Mouse (Mus musculus) cerebellum, postnatal 10 days (tissue): Measurements from ENCODE around the gene Gucy1b2.
A peak's percentile ranks its signal among the peaks of the same experiment; 100 is the strongest.

Source experiments
- DNase-seq, 2 experiments: peaks; one replicate each; pipeline ENCODE4 v3.0.0; 2021; ENCODE audit warnings: mixed read lengths in 2 of 2

The Gucy1b2 gene

DNA sequence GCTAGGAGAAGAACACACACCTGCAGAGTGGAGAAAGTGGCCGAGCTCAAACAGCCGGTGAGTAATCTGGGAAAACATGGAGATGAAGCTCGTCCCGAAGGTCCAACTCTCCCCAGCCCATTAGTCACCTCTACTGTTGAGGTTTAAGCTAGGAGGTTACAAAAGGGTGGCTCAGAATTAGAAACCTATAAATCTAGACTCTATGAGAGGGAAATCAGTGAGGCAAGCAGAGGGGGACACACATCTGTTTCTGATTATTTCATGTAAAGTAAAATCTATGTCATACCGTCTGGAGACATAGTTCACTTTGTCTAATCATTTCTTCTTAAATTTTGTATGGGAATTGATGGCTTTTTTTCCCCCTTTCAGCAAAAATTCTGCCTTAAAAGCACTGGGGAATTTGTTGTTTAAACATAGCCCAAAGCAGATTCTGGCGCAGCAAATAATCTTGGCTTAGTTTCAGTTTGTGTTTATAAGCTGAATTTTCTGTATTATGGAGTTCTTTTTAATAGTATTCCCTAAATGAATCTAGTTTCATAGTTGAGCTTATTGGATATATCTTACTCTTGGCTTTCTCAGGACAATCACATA is 12.2 kb downstream of the Gucy1b2 start:
- no peak for DNase-seq

DNA sequence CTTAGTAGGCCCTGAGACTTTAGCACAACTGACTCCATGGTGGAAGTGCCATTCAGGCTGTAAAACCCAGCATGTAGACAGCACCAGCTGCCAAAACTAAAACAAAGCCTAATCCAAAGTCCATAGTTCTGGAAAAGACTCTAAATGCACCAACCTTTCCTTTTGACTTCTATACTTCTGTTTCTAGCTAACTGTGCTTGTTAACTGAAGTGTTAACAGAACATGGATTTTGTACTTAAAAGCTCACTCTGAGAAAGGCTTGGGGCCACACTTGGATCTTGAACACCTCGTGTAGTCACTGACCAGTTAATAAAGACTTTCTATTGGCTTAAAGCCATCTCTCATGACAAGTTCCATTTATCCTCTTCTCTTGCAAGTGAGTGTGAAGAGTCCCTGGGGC is 13.1 kb downstream of the Gucy1b2 start:
- DNase-seq = no peak

- DNase-seq = no peak
Observed at GRCm38 (mm10) chr14:62440036-62440435, 16.1 kb downstream of the Gucy1b2 start.

DNA sequence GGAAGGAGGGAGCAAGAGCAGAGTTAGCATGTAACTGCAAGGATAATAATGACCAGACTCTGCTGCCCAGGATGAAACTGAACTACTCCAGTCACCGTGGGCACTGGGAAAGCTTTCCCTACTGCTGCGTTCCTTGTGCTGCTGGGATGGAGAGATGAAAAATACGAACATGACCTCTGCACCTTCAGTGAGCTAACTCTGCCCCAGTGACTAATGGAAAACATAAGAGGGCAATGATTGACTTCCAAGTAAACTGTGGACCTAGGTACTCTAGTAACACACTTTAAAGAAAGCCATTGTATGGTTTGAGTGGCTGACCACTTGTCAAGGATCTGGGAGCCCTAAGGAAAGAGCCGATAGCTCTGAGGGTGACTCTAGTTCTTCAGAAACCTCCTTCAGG is 17.9 kb downstream of the Gucy1b2 start:
- no peak for DNase-seq

GRCm38 (mm10) chr14:62437806-62438205 is 18.3 kb downstream of the Gucy1b2 start:
- no peak for DNase-seq

DNA sequence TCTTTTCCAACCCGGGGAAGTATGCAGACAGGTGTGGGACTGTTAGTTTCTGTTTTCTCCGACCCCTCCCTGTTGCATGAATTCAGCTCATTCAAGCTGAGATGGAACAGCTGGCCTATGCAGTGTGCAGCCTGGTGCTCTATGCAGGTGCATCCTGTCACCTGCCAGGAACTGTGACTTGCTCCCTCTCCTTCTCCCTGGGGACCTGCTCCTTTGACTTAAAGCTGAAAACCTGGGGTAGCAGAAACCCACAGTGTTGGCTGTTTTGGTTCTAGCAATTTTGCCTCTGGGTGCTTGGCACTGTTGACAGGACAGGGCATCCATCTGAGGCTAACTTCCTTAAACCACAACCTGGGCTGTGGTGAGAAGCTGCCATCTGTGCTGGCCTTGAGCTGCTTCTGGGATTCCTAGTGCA is 30.8 kb downstream of the Gucy1b2 start:
- DNase-seq = peak; percentile 33 to 37

GRCm38 (mm10) chr14:62422265-62422664 is 33.8 kb downstream of the Gucy1b2 start:
- DNase-seq = peak; percentile 65

GRCm38 (mm10) chr14:62417501-62417900 is 38.6 kb downstream of the Gucy1b2 start:
- DNase-seq = peak in 1 of 2 experiments; percentile 22

- DNase-seq = peak; percentile 90 to 91
Observed at GRCm38 (mm10) chr14:62416742-62417134, 39.4 kb downstream of the Gucy1b2 start.

DNA sequence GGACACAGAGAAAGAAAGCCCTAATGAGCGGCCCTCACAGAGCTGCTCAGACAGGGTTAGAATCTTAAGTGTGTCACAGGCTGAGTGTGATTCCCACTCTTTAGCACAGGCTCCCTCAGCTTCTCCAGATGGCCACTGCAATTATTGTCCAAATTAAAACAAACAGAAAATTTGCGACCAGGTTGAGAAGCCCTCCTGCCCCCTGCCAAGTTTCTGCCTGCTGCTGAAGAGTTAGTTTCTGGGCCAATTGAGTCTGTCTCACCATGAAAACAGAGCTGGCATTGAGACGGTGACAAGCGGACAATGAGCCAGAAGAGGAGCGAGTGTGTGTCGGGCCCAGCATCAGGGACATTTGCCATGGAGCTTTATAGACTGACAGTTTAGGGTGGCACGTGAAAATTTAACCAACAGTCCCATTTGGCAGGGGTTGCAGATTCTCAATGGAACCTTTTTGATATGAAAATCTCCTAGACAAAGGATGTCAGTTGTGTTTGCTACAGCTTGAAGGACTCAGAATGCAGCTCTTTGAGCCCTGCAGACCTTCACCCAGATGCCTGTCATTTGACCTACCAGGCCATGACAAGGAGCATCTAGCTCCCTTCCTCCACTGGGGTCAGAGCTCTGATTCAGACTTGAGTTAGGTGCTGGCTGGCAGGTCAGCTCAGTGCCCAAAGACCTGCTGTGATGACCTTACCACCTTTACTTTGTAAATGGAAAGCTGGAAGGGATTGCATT is 39.9 kb downstream of the Gucy1b2 start:
- DNase-seq = peak; percentile 86 to 89

DNA sequence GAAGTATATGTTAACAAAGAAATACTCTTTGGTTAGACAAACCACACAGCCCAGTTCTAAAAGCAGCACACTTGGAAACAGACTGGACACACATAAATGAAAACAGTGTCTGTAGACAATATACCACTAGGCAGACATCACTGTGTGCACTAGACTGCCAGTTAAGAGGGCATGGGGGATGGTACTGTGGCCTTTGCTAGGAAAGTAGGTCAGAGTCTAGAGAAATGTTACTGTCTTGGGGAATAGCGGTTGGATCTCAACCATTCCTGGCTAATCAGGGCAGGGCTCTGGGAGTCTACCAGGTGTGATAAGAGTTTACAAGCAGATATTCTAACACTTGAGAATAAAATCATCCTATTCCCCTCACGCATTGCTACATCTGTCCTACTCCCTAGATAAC is 60.7 kb downstream of the Gucy1b2 start:
- DNase-seq = no peak

DNA sequence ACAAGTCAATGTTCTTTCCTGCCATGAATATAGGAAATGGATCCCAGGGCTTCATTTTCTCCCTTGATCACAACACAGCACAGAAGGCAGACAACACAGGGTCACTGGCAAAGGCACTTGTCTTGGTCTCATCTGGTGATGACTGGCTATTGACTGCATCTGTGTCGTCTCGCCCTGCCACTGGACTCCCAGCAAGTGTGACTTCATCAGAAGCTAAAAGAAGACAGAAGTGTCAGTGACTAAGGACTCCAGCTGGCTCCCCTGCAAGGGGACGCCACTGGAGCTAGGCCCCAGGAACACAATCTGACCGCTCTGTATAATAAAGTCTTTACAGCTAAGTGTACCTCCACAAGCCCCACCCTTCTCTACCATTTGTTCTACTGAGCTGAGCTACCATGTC is 63.3 kb downstream of the Gucy1b2 start:
- DNase-seq = peak; percentile 38

DNA sequence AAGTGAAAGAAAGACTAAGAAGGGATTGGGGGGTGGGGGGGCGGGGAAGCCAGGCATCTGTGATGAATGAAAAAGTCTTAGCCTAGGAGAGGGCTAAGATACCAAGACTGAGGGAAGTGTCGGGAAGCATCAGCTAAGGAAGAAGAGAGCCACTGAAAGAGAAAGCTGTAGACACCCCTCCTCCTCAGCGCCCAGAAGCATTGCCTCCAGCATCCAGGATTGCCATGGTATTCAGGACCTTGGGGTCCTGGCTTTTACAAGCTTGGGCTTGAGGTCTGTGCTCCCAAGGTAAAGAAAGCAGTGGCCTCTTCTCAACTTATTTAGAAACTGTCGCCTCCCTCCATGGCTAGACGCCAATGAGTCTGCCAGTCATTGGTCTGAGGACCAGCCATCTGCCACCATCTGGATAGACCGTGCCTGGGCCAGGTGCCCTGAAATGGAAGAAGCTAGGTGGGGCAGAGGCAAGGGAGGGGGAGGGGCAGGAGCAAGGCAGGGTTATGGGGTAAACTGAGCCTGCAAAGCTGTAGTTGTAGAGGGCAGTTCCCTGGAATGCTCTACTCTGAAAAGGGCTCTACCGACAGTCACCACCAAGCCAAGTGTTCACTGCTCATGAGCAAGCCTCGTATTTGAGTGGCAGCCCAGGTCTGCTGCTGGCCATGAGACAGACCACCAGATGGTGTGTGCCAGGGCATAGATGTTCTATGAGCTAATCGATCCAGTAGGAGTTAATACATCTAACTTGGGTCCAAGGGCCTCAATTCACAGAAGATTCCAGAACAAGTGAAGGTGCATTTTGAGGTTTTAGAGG is 66.2 kb downstream of the Gucy1b2 start:
- DNase-seq = peak; percentile 97 to 98

DNA sequence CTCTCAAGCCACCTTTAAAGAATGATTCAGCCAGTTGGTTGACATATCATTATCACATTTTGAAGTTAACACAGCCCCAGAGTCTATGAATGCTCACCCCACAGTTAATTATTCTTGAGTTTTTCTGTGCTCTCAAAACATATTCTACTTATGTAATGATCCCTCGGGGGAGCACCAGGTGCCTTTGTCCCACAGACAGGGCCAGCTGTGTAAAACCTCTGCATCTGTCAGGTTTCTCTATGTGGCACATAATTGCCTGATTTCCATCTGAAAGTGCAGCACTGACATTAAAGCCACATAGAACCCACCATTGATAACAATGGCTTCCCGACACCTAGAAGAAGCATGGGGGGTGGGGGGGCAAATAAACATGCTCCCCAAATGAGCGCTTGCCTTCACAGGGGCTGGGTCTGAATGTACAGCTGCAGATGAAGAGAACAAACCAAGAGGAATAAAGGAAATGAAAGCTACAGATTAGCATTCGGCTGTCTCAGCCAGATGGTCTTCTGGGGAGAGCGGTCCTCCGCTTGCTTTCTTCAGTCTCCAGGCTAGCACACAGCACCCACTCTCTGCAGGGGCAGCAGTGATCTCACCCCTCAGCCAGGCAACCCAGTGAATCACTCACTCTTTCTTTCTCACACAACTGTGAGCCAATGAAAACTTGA is 66.9 kb downstream of the Gucy1b2 start:
- DNase-seq = peak; percentile 65 to 68

DNA sequence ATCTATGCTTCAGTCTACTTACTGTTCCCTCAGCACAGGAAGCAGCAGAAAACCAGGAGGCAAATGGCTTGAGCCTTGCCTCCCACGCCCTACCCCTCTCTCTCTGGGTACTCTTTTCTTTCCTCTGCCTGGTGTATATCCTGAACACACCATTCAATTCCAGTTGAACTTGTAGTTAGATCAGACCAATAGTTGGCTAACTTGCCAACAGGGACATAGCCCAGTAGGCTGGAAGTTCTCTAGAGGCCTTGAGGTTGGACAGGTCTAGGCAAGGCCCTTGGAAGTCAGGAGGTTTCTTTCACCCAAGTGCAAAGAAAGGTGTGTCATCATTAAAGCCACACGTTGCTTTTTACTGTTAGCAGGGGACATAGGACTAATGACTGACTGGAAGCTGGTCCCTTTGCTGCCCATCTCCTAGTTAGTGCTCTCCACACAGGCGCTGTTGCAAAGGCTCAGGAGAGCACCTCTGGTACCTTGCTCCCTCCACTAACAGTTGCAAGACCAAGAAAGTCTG is 72.2 kb downstream of the Gucy1b2 start:
- no peak for DNase-seq

- peak; percentile 36 to 51 for DNase-seq
Observed at GRCm38 (mm10) chr14:62383109-62383508, 73.0 kb downstream of the Gucy1b2 start.

GRCm38 (mm10) chr14:62380606-62381005 is 75.5 kb downstream of the Gucy1b2 start:
- DNase-seq = no peak

DNA sequence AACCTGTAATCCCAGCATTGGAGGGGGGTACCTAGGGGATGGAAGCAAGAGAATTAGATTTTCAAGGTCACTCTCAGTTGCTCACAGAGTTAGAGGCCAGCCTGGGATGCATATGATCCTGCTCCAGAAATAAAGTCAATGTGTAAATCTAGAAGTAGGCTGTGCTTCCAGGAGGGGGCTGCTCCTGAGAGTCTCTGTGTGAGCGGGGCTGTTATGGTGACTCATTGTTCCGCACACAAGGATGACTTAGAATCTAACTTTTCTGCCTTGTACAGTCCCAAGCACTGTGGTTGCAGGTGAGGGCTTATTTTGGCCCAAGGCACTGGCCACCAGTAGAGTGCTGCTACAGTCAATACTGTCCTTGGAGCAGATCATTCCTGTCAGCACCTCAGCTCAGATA is 76.7 kb downstream of the Gucy1b2 start:
- no peak for DNase-seq

DNA sequence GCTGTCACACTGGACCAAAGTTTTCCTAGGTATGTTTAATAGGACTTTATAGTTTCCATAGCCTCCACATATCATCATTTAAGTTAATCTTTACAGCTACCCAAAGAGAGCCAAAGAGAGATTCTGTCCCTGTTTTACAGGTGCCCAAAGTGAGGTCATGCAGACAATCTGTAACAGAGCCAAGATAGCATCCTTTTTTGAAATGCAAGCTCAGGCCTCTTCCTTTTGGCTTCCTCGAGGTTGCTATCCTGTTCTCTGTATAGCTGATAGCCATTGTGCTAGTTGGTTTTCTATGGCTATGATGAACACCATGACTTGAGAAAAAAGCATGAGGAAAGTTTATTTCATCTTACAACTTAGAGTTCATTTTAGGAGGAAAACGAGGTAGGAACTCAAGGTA is 80.0 kb downstream of the Gucy1b2 start:
- DNase-seq = no peak

- DNase-seq = peak in 1 of 2 experiments; percentile 34
Observed at GRCm38 (mm10) chr14:62375694-62376093, 80.4 kb downstream of the Gucy1b2 start.

GRCm38 (mm10) chr14:62374001-62374400 is 82.1 kb downstream of the Gucy1b2 start:
- DNase-seq = no peak

DNA sequence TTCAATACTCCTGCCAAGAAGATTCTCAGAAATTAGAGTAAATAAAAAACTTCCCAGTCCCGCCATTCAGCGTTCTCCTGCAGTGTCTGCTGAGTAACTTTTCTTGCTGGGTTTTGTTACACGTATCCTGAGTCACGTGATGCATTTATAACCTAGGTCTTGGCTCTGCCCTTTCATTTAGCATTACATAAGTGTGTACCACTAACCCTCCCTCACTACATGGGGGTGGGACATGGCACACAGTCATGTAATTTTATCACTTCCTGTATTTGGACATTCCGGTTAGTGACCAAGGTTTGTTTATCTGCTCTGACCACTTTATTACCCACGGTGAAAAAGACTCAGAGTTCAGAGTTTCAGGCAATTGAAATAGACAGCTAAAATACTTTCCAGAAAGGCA is 85.3 kb downstream of the Gucy1b2 start:
- no peak for DNase-seq

GRCm38 (mm10) chr14:62363774-62364173 is 92.3 kb downstream of the Gucy1b2 start:
- DNase-seq = no peak
